Mouse (Mus musculus) liver, embryonic 11.5 days (tissue): ENCODE data around the gene 4930539E08Rik. TPM values are rescaled to one million over a fixed set of nuclear protein-coding genes. Genes with fewer than 3 reads are reported as not detected.

ENCODE experiments used
- ATAC-seq: fragments of 200-750 bp; cut with Nextera tagmentation; replicated peaks from 2 replicates; pipeline ENCODE4 v1.8.0; 2017; ENCODE audit warnings: moderate number of reproducible peaks, mild to moderate bottlenecking, moderate TSS enrichment, moderate library complexity; ENCODE audit not compliant: low FRiP score
- DNase-seq: peaks from one replicate; pipeline ENCODE4 v3.0.0-alpha.2; 2017; ENCODE audit warnings: low spot score
- H3K27ac ChIP-seq: fragments of 300-500 bp; sonication (generic); 2 replicates; pipeline ENCODE4 v1.5.1; 2014; ENCODE audit warnings: mild to moderate bottlenecking, low read depth, low read length, control low read depth
- H3K27me3 ChIP-seq: fragments of 300-500 bp; sonication (generic); replicated peaks from 2 replicates; pipeline ENCODE4 v1.6.1; 2014; ENCODE audit warnings: low read length, mixed read lengths; ENCODE audit not compliant: control insufficient read depth, insufficient read depth
- H3K36me3 ChIP-seq: fragments of 300-500 bp; sonication (generic); 2 replicates; pipeline ENCODE4 v1.6.1; 2014; ENCODE audit warnings: mild to moderate bottlenecking, low read length, moderate library complexity, mixed read lengths; ENCODE audit not compliant: control insufficient read depth, insufficient read depth
- H3K4me1 ChIP-seq: fragments of 300-500 bp; sonication (generic); replicated peaks from 2 replicates; pipeline ENCODE4 v1.6.1; 2014; ENCODE audit warnings: low read length, mixed read lengths; ENCODE audit not compliant: control insufficient read depth, insufficient read depth
- H3K4me2 ChIP-seq: fragments of 300-500 bp; sonication (generic); 2 replicates; pipeline ENCODE4 v1.6.1; 2014; ENCODE audit warnings: mild to moderate bottlenecking, control low read depth, moderate library complexity
- H3K4me3 ChIP-seq: fragments of 300-500 bp; sonication (generic); 2 replicates; pipeline ENCODE4 v1.5.1; 2014; ENCODE audit warnings: low read depth, low read length, control low read depth
- H3K9ac ChIP-seq: fragments of 300-500 bp; sonication (generic); 2 replicates; pipeline ENCODE4 v1.6.1; 2014; ENCODE audit warnings: low read depth, low read length, control low read depth
- H3K9me3 ChIP-seq: fragments of 300-500 bp; sonication (generic); 2 replicates; pipeline ENCODE4 v1.6.1; 2016; ENCODE audit warnings: low read length, inconsistent platforms, mixed read lengths; ENCODE audit not compliant: control insufficient read depth
- WGBS: fragments of 180-500 bp; shearing (Covaris S2); extraction: QIAGEN DNeasy Blood & Tissue Kit; methylation state at CpG from one replicate; pipeline ENCODE4 v1.1.7; 2014; 5-methylcytosine and 5-hydroxymethylcytosine counted together
- polyA plus RNA-seq: library from polyadenylated mRNA; unstranded; fragments of >200 nt; fragmentation: Nextera tagmentation; extraction: Ambion mirVana; gene quantifications from 2 replicates; pipeline ENCODE4 v1.2.1, GENCODE M21; 2014

4930539E08Rik gene
- polyA plus RNA-seq, 1 experiment from 2014 or later, result 0.08 TPM

DNA sequence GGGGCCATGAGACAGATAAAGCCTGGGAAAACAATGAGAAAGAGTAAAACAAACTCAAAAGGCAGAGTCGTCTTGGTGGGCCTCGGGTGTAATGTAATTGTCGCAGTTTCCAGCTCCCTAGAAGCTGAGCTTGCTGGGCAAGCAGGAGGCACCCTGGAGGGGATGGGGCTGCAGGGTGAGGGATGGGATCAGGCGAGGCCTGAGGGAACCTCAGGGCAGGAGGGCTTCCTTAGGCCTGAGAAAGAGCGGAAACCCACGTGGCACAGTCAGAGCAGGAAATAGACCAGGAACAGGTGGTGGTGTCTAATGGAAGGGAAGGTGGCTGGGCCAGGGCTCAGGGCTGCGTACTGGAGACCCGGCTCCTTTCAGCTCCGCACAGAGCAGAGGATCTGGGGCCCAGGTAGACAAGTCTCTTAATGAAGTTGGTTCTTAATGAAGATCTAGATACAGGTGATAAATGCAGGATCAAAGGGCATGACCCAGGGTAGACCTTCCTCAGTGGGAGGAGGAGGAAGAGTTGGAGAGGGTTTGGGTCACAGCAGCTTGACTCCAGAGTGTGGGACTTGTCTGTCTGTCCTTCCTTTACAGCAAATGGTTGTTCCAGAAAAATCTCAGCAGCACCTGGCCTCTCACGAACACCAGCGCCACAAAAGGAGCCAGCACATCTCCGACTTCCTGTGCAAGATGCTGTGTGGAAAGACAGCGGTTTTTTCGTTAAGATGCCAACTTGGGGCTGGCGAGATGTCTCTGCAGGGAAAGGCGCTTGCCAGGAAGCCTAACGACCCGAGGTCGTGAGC, 19.2 kb upstream of the 4930539E08Rik start:
- ATAC-seq, result no peak
- Histone ChIP-seq H3K27me3 (no peaks in the 10 kb centered on the region), H3K4me2 (no peak overlapping the region), H3K9me3 (no peaks in the 10 kb centered on the region; the same call in 1 of the 2 replicates), H3K36me3 (no peaks in the 10 kb centered on the region), H3K27ac (0 out of 2 replicates have a peak overlapping the region, but pooled peaks have one; percentile 0), H3K4me3 (no peak overlapping the region), H3K9ac (0 out of 2 replicates have a peak overlapping the region, but pooled peaks have one; percentile 43), H3K4me1 (peaks cover 26% of the 10 kb centered on the region)
- WGBS, result 74% methylated on average over 19 of the region's 19 CpGs
- no peak for DNase-seq

- Histone ChIP-seq H3K36me3 (no peaks in the 10 kb centered on the region), H3K9ac (no peak overlapping the region), H3K27me3 (no peaks in the 10 kb centered on the region), H3K27ac (no peak overlapping the region), H3K4me3 (no peak overlapping the region), H3K4me1 (peaks cover 26% of the 10 kb centered on the region), H3K4me2 (no peak overlapping the region), H3K9me3 (no peaks in the 10 kb centered on the region; the same call in 1 of the 2 replicates)
- DNase-seq (no peak), ATAC-seq (no peak)
- 83% methylated on average over 4 of the region's 4 CpGs for WGBS
Observed at GRCm38 (mm10) chr17:28932274-28932673, 17.1 kb upstream of the 4930539E08Rik start.

GRCm38 (mm10) chr17:28931436-28932211, 16.5 kb upstream of the 4930539E08Rik start:
- no peak for DNase-seq
- H3K9ac ChIP-seq, result peak overlapping the region; percentile 37; the same call in 1 of the 2 replicates
- no peaks in the 10 kb centered on the region for H3K27me3 ChIP-seq
- H3K4me2 ChIP-seq, result no peak overlapping the region
- H3K27ac ChIP-seq, result peak overlapping the region; percentile 98
- H3K4me3 ChIP-seq, result no peak overlapping the region
- no peak for ATAC-seq
- H3K36me3 ChIP-seq, result no peaks in the 10 kb centered on the region
- peaks cover 29% of the 10 kb centered on the region for H3K4me1 ChIP-seq
- WGBS, result 88% methylated on average over 18 of the region's 18 CpGs
- H3K9me3 ChIP-seq, result no peaks in the 10 kb centered on the region

DNA sequence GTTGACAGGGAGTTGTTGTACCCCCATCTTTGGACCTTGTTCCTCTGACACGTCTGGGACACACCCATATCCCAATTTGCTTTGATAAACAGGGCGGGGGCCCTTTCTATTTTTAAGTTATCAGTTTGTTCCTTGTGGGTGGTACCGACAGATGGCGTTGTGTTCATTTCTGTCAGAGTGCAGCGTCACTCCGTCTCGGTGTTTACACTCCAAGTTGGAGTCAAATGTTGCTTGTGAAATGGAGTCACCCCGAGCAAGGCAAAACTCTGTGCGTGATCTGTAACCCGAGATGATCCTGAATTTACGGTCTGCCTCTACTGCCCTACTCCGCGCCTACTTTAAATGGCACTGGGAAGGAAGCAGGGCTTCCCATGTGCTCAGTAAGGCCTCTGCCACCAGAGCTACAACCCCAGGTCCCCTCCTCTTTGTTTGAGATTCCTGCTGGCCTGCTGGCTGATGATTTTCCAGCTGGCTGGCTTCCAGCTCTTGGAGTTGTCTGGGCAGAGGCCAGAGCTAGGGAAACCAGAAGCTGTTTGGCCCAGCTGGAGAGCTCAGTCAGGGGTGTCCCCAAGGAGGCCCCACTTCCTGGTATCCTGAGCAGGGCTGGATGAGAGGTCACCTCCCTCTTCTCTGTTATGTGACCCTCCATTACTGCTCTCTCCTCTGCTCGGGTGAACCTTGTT, 15.4 kb upstream of the 4930539E08Rik start:
- Histone ChIP-seq H3K4me1 (peaks cover 20% of the 10 kb centered on the region), H3K4me3 (peak overlapping the region; percentile 23; the same call in 1 of the 2 replicates), H3K9me3 (no peaks in the 10 kb centered on the region), H3K36me3 (no peaks in the 10 kb centered on the region), H3K9ac (peak overlapping the region; percentile 77), H3K27me3 (no peaks in the 10 kb centered on the region), H3K4me2 (peak overlapping the region; percentile 64), H3K27ac (peak overlapping the region; percentile 98)
- ATAC-seq (peak; percentile 83), DNase-seq (peak; percentile 73)
- WGBS, result 19% methylated on average over 14 of the region's 14 CpGs

DNA sequence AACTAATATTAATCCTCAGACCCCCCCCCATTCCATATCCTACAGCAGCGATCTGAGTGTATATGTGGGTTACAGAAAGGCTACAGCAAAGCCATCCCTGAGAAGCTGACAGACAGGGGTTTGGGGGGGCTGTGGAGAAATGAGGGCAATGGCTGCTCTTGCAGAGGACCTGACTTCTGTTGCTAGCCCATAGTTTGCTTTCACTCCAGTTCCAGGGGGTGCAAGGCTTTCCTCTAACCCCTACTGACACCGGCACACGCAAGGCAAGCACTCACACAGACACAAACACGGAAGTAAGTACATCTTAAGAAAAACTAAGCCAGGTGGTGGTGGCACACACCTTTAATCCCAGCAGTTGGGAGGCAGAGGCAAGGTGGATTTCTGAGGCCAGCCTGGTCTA, 14.2 kb upstream of the 4930539E08Rik start:
- no peak for ATAC-seq
- H3K9ac ChIP-seq, result peak overlapping the region; percentile 9; the same call in 1 of the 2 replicates
- peaks cover 20% of the 10 kb centered on the region for H3K4me1 ChIP-seq
- no peak for DNase-seq
- H3K27ac ChIP-seq, result peak overlapping the region; percentile 98; the same call in 1 of the 2 replicates
- no peaks in the 10 kb centered on the region for H3K36me3 ChIP-seq
- no peak overlapping the region for H3K4me3 ChIP-seq
- no peak overlapping the region for H3K4me2 ChIP-seq
- WGBS, result 89% methylated on average over 4 of the region's 4 CpGs
- no peaks in the 10 kb centered on the region for H3K9me3 ChIP-seq
- H3K27me3 ChIP-seq, result no peaks in the 10 kb centered on the region

GRCm38 (mm10) chr17:28928004-28928403, 12.9 kb upstream of the 4930539E08Rik start:
- H3K9ac ChIP-seq, result no peak overlapping the region
- no peak overlapping the region for H3K4me3 ChIP-seq
- no peak for ATAC-seq
- no peaks in the 10 kb centered on the region for H3K36me3 ChIP-seq
- H3K27ac ChIP-seq, result no peak overlapping the region
- 86% methylated on average over 9 of the region's 9 CpGs for WGBS
- H3K9me3 ChIP-seq, result no peaks in the 10 kb centered on the region
- H3K4me1 ChIP-seq, result peaks cover 20% of the 10 kb centered on the region
- no peak for DNase-seq
- no peaks in the 10 kb centered on the region for H3K27me3 ChIP-seq
- H3K4me2 ChIP-seq, result no peak overlapping the region

DNA sequence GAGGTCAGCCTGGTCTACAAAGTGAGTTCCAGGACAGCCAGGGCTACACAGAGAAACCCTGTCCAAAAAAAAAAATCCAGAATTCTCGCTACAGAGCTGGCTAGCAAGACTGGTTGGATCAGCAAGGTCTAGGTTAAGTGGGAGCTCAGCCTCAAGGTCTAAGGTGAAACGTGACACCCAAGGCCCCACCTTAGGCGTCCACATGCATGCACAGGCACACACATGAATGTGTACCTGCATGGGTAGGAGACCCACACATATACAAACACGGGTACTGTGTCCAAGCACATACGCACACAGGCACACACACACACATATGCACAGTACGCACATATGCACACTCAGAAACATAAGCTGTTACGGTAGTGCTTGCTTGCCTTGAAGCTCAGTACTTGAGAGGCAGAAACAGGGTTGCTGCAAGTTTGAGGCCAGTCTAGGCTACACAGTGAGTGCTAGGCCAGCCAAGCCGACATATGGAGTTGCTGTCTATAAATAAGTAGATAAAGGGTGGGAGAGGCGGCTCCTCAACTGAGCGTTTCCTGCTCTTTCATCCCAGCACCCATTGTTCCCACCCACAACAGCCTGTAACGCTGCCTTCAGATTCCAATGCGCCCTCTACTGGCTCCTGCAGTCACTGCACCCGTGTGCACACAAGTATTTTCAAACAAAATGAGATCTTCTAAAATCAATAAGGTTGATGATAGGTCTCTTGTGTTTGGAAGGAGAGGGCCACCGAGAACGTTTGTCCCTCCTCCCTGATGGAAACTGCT, 11.9 kb upstream of the 4930539E08Rik start:
- Histone ChIP-seq H3K4me1 (peaks cover 20% of the 10 kb centered on the region), H3K27ac (peak overlapping the region; percentile 48; the same call in 1 of the 2 replicates), H3K9ac (no peak overlapping the region), H3K4me2 (peak overlapping the region; percentile 20), H3K9me3 (no peaks in the 10 kb centered on the region), H3K36me3 (no peaks in the 10 kb centered on the region), H3K27me3 (no peaks in the 10 kb centered on the region), H3K4me3 (no peak overlapping the region)
- DNase-seq (peak; percentile 50), ATAC-seq (no peak)
- WGBS, result 42% methylated on average over 15 of the region's 15 CpGs

DNA sequence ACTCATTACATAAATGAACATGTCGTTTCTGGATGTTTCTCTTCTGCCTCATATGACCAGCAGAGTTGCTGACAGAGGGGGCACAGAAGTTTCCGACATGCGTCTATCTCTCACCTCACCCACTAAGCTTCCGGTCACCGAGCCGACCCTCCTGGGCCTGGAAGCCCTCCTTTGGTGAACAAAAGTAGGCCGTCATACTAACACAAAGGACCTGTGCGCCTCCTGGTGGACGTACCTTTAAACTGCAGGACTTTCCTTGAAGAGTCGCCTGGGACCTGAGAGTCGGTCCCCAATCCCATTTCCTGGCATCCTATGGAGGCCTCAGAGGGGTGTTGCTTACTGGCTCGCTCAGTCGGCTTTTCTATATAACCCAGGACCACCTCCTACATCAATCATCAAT, 11.3 kb upstream of the 4930539E08Rik start:
- Histone ChIP-seq H3K27me3 (no peaks in the 10 kb centered on the region), H3K4me1 (peaks cover 16% of the 10 kb centered on the region), H3K27ac (no peak overlapping the region; the same call in 1 of the 2 replicates), H3K4me3 (no peak overlapping the region), H3K9ac (no peak overlapping the region), H3K4me2 (no peak overlapping the region), H3K9me3 (no peaks in the 10 kb centered on the region), H3K36me3 (no peaks in the 10 kb centered on the region)
- WGBS, result 12% methylated on average over 13 of the region's 13 CpGs
- DNase-seq (peak; percentile 74), ATAC-seq (no peak)
